ENCODE assay signal across 29 mouse cellular contexts in the genomic region with DNA sequence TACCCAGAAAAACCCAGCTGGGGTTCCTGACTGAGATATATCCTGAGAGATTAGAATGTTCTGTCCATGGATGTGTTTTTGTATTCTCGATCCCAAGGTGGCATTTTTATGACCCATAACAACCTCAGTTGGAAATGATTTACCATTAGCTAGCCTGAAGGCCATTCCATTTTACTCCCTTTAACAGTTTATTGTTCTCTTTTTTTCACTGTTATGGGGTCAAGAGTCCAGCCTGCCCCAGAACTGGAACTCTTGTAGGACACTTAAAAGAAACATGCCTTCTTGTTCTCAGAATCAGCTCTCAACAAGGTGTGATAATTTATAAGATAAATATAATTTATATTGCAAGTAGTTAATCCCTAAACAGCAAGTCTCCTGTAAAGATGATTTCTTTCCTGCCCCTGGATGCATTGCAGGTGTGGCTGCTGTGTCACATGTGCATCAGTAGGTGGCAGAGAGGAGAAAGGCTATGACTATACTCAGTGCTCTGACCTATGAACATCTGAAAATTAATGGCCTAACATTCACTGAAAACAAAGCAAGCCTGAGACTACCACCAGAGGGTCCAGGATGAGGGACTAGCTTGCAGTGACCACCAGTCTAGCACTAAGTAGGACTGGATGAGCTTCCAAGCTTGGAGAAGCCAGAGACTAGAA.
DNase-seq lines count a peak whose midpoint lies in the region; ATAC-seq lines count a peak whose summit lies in the region.
"Had no signal": no experiment of that assay in that cellular context is flagged by ENCODE, and none has a peak within 500 bp of the region (broad histone marks: within the 10 kb centered on the region; RNA-seq: fewer than 3 reads in every experiment).

No protein-coding gene starts in this region.

- 39% methylated on average over 1 of the region's 1 CpGs for WGBS in intestine, embryonic 14.5 days
- whole genome bisulfite sequencing in kidney, embryonic 14.5 days = 0% methylated on average over 1 of the region's 1 CpGs
- WGBS in hindbrain, embryonic 13.5 days = 76% methylated on average over 1 of the region's 1 CpGs
- 90% methylated on average over 1 of the region's 1 CpGs for WGBS in forebrain, embryonic 16.5 days

- no peak overlapping the region for H3K4me2 ChIP-seq in intestine, embryonic 14.5 days (ENCODE audit: low read length)
- no peak overlapping the region for H3K4me2 ChIP-seq in kidney, embryonic 14.5 days (replicated peaks; ENCODE audit: low read depth, low read length)
- no peak overlapping the region for H3K4me2 ChIP-seq in hindbrain, embryonic 13.5 days
- no peak overlapping the region for H3K4me2 ChIP-seq in forebrain, embryonic 16.5 days (ENCODE audit: low read length)
- H3K4me2 ChIP-seq: embryonic facial prominence, embryonic 12.5 days; heart, embryonic 13.5 days; hindbrain, embryonic 15.5 days; liver, embryonic 15.5 days; lung, embryonic 14.5 days; neural tube, embryonic 15.5 days had no signal

- no peak overlapping the region for H3K4me3 ChIP-seq in intestine, embryonic 14.5 days (ENCODE audit: low read depth, low read length)
- no peak overlapping the region for H3K4me3 ChIP-seq in kidney, embryonic 14.5 days (ENCODE audit: low read length)
- H3K4me3 ChIP-seq in hindbrain, embryonic 13.5 days = no peak overlapping the region
- H3K4me3 ChIP-seq in forebrain, embryonic 16.5 days (replicated peaks; ENCODE audit: low read length) = no peak overlapping the region
- H3K4me3 ChIP-seq: embryonic facial prominence, embryonic 12.5 days; gastrocnemius, adult 2 months; heart, embryonic 13.5 days; hindbrain, embryonic 15.5 days; liver, embryonic 15.5 days; neural tube, embryonic 15.5 days had no signal

- no peaks in the 10 kb centered on the region for H3K27me3 ChIP-seq in intestine, embryonic 14.5 days (replicated peaks; ENCODE audit: control insufficient read depth, insufficient read depth, low read length)
- H3K27me3 ChIP-seq in kidney, embryonic 14.5 days (ENCODE audit: control insufficient read depth, insufficient read depth, low read length) = no peaks in the 10 kb centered on the region
- no peaks in the 10 kb centered on the region for H3K27me3 ChIP-seq in hindbrain, embryonic 13.5 days
- no peaks in the 10 kb centered on the region for H3K27me3 ChIP-seq in forebrain, embryonic 16.5 days (replicated peaks; ENCODE audit: control insufficient read depth, insufficient read depth, low read length)
- H3K27me3 ChIP-seq: embryonic facial prominence, embryonic 12.5 days; heart, embryonic 13.5 days; hindbrain, embryonic 15.5 days; liver, embryonic 15.5 days; neural tube, embryonic 15.5 days had no signal

- no peaks in the 10 kb centered on the region for H3K4me1 ChIP-seq in intestine, embryonic 14.5 days (replicated peaks; ENCODE audit: control insufficient read depth, insufficient read depth, low read length)
- no peaks in the 10 kb centered on the region for H3K4me1 ChIP-seq in kidney, embryonic 14.5 days (ENCODE audit: control insufficient read depth, insufficient read depth, low read length)
- H3K4me1 ChIP-seq in hindbrain, embryonic 13.5 days (replicated peaks) = no peaks in the 10 kb centered on the region
- H3K4me1 ChIP-seq in forebrain, embryonic 16.5 days (replicated peaks; ENCODE audit: control insufficient read depth, insufficient read depth, low read length) = no peaks in the 10 kb centered on the region
- H3K4me1 ChIP-seq: embryonic facial prominence, embryonic 12.5 days; heart, embryonic 13.5 days; hindbrain, embryonic 15.5 days; liver, embryonic 15.5 days; neural tube, embryonic 15.5 days had no signal

- peak; percentile 85 for ATAC-seq in intestine, embryonic 14.5 days (replicated peaks; ENCODE audit: low FRiP score, low TSS enrichment, low read depth)
- ATAC-seq in kidney, embryonic 14.5 days (ENCODE audit: low FRiP score, low TSS enrichment) = 0 out of 2 replicates have a peak, but pooled peaks have one; percentile 28
- ATAC-seq in hindbrain, embryonic 13.5 days (ENCODE audit: low FRiP score) = no peak
- ATAC-seq in forebrain, embryonic 16.5 days = no peak
- ATAC-seq: forebrain, embryonic 14.5 days; inflammation-experienced regulatory T-cells, adult 6 months had no signal

- peak; percentile 25 for DNase-seq in kidney, adult 11 months
- DNase-seq in kidney, postnatal 10 days = no peak
- DNase-seq in intestine, embryonic 14.5 days (ENCODE audit: low spot score) = no peak
- DNase-seq in kidney, postnatal 36 days = peak; percentile 38
- no peak for DNase-seq in MN1 (ENCODE audit: low spot score)
- DNase-seq: adrenal gland, postnatal 14 days; cerebellum, adult 11 months; cerebellum, adult 9-11 months; embryo, embryonic 11 days; gastrocnemius, adult 2 months; heart, postnatal 10 days; layer of hippocampus, postnatal 36 days; lung, embryonic 14.5 days; lung, postnatal 14 days; midbrain, embryonic 14.5 days; spleen, adult 18-20 months; thymus, adult 2 months; thymus, postnatal 36 days had no signal

- H3K36me3 ChIP-seq in intestine, embryonic 14.5 days (ENCODE audit: control insufficient read depth, insufficient read depth, low read length) = no peaks in the 10 kb centered on the region
- H3K36me3 ChIP-seq in kidney, embryonic 14.5 days (ENCODE audit: control insufficient read depth, insufficient read depth, low read length) = no peaks in the 10 kb centered on the region
- H3K36me3 ChIP-seq in hindbrain, embryonic 13.5 days = no peaks in the 10 kb centered on the region
- H3K36me3 ChIP-seq in forebrain, embryonic 16.5 days (ENCODE audit: control insufficient read depth, insufficient read depth) = no peaks in the 10 kb centered on the region
- H3K36me3 ChIP-seq: embryonic facial prominence, embryonic 12.5 days; G1E; heart, embryonic 13.5 days; hindbrain, embryonic 15.5 days; liver, embryonic 15.5 days; neural tube, embryonic 15.5 days had no signal

- no peak overlapping the region for H3K27ac ChIP-seq in intestine, embryonic 14.5 days (ENCODE audit: low read depth)
- H3K27ac ChIP-seq in kidney, embryonic 14.5 days (ENCODE audit: low read depth, low read length) = no peak overlapping the region
- H3K27ac ChIP-seq in hindbrain, embryonic 13.5 days = no peak overlapping the region
- no peak overlapping the region for H3K27ac ChIP-seq in forebrain, embryonic 16.5 days (ENCODE audit: low read length)
- H3K27ac ChIP-seq: embryonic facial prominence, embryonic 12.5 days; gastrocnemius, adult 2 months; heart, embryonic 13.5 days; hindbrain, embryonic 15.5 days; liver, embryonic 15.5 days; neural tube, embryonic 15.5 days had no signal

- no peak overlapping the region for H3K9ac ChIP-seq in intestine, embryonic 14.5 days (ENCODE audit: low read length)
- H3K9ac ChIP-seq in kidney, embryonic 14.5 days (ENCODE audit: low read depth, low read length) = no peak overlapping the region
- H3K9ac ChIP-seq in hindbrain, embryonic 13.5 days = no peak overlapping the region
- H3K9ac ChIP-seq in forebrain, embryonic 16.5 days (replicated peaks; ENCODE audit: low read depth, low read length) = no peak overlapping the region
- H3K9ac ChIP-seq: embryonic facial prominence, embryonic 12.5 days; heart, embryonic 13.5 days; hindbrain, embryonic 15.5 days; liver, embryonic 15.5 days; lung, embryonic 14.5 days; neural tube, embryonic 15.5 days had no signal

- no peaks in the 10 kb centered on the region for H3K9me3 ChIP-seq in intestine, embryonic 14.5 days (ENCODE audit: control insufficient read depth, low read length)
- H3K9me3 ChIP-seq in kidney, embryonic 14.5 days (ENCODE audit: control insufficient read depth, low read length) = no peaks in the 10 kb centered on the region
- H3K9me3 ChIP-seq in hindbrain, embryonic 13.5 days = no peaks in the 10 kb centered on the region
- H3K9me3 ChIP-seq in forebrain, embryonic 16.5 days (ENCODE audit: control insufficient read depth, low read length) = no peaks in the 10 kb centered on the region
- H3K9me3 ChIP-seq: embryonic facial prominence, embryonic 12.5 days; heart, embryonic 13.5 days; hindbrain, embryonic 15.5 days; liver, embryonic 15.5 days; neural tube, embryonic 15.5 days had no signal

Comparison
In these comparisons a context has a peak if more than half of its experiments do, and no peak if none do; other contexts are left out.
1. DNase-seq: peak in kidney, adult 11 months (single experiment) and kidney, postnatal 36 days (2 of 2); none in kidney, postnatal 10 days (single experiment), intestine, embryonic 14.5 days (single experiment) and MN1 (single experiment).
2. ATAC-seq: peak in intestine, embryonic 14.5 days (single experiment) and kidney, embryonic 14.5 days (single experiment); none in hindbrain, embryonic 13.5 days (single experiment) and forebrain, embryonic 16.5 days (single experiment).